Mouse (Mus musculus): ENCODE measurements at regions not wholly inside any gene's neighbourhood (a gene's known extent, or its start where the extent isn't known, plus 50 kb on each side); places are given as distances from the start of the nearest gene placed in this dataset.
"Not testable (repeated sequence)": the region's sequence is repeated elsewhere in the genome, so short reads cannot be mapped to it uniquely, and the experiment has no call there.

DNA sequence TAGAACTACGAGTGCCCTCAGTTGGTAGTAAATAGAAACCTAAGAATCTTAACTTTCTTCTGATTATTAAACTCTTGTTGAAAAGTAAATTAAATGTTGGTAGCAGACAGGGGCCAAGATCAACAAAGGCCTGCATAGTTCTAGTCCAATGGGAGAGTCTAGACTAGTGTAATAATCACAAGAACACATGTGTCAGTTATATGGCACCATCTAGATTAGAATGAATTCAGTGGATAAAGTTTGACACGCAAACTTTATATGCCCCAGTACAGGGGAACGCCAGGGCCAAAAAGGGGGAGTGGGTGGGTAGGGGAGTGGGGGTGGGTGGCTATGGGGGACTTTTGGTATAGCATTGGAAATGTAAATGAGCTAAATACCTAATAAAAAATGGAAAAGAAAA, 176.9 kb downstream of the Ube2e3 start:
- TF ChIP-seq CTCF, EP300 (IDR thresholded peaks at IDR 0.05; ENCODE audit: low read depth): not testable (repeated sequence)

Measured in liver, postnatal 0 days (tissue).